Mouse (Mus musculus): ENCODE measurements around the gene Olfr1309. TPM values are rescaled to one million over a fixed set of nuclear protein-coding genes. Genes with fewer than 3 reads are reported as not detected.

Gene Olfr1309
- polyA plus RNA-seq (2015; fragmentation: Nextera tagmentation; extraction: Ambion mirVana), result not detected in 2 replicates

GRCm38 (mm10) chr2:111990181-111990580 lies at the start of gene Olfr1309:
TSS of gene Olfr1309 (minus strand) at chr2:111990281.

GRCm38 (mm10) chr2:112024312-112024711 lies 34.2 kb upstream of the Olfr1309 start, which contains the start of gene Olfr1311:
TSS of gene Olfr1311 (minus strand) at chr2:112024412.

GRCm38 (mm10) chr2:112012608-112013007 lies 22.5 kb upstream of the Olfr1309 start, which contains the start of gene Olfr1310:
TSS of gene Olfr1310 (minus strand) at chr2:112012708.

GRCm38 (mm10) chr2:111964844-111965243 lies 25.2 kb downstream of the Olfr1309 start, which contains the start of gene Olfr1308:
TSS of gene Olfr1308 (minus strand) at chr2:111964944.

GRCm38 (mm10) chr2:111949340-111949739 lies 40.7 kb downstream of the Olfr1309 start, which contains the start of gene Olfr1307:
TSS of gene Olfr1307 (minus strand) at chr2:111949440.

Other genes with a start within 250 kb of the Olfr1309 start
- gene Olfr1301, start 239.3 kb downstream of the Olfr1309 start, polyA plus RNA-seq (2015; fragmentation: Nextera tagmentation; extraction: Ambion mirVana), result not detected in 2 replicates
- gene Olfr1302, start 212.9 kb downstream of the Olfr1309 start, polyA plus RNA-seq (2015; fragmentation: Nextera tagmentation; extraction: Ambion mirVana), result not detected in 2 replicates
- not detected in 2 replicates for gene Olfr1303, start 169.9 kb downstream of the Olfr1309 start, polyA plus RNA-seq (2015; fragmentation: Nextera tagmentation; extraction: Ambion mirVana)
- gene Olfr1305, start 113.1 kb downstream of the Olfr1309 start, polyA plus RNA-seq (2015; fragmentation: Nextera tagmentation; extraction: Ambion mirVana), result not detected in 2 replicates
- not detected in 2 replicates for gene Olfr1306, start 74.0 kb downstream of the Olfr1309 start, polyA plus RNA-seq (2015; fragmentation: Nextera tagmentation; extraction: Ambion mirVana)
- gene Olfr1307, start 40.8 kb downstream of the Olfr1309 start, polyA plus RNA-seq (2015; fragmentation: Nextera tagmentation; extraction: Ambion mirVana), result 0.01 TPM in 1 of 2 replicates, not detected in the other
- not detected in 2 replicates for gene Olfr1308, start 25.3 kb downstream of the Olfr1309 start, polyA plus RNA-seq (2015; fragmentation: Nextera tagmentation; extraction: Ambion mirVana)
- not detected in 2 replicates for gene Olfr1310, start 22.4 kb upstream of the Olfr1309 start, polyA plus RNA-seq (2015; fragmentation: Nextera tagmentation; extraction: Ambion mirVana)
- gene Olfr1311, start 34.1 kb upstream of the Olfr1309 start, polyA plus RNA-seq (2015; fragmentation: Nextera tagmentation; extraction: Ambion mirVana), result not detected in 2 replicates
- not detected in 2 replicates for gene Olfr1312, start 60.0 kb upstream of the Olfr1309 start, polyA plus RNA-seq (2015; fragmentation: Nextera tagmentation; extraction: Ambion mirVana)
- not detected in 2 replicates for gene Olfr1313, start 87.6 kb upstream of the Olfr1309 start, polyA plus RNA-seq (2015; fragmentation: Nextera tagmentation; extraction: Ambion mirVana)
- gene Olfr1314, start 106.5 kb upstream of the Olfr1309 start, polyA plus RNA-seq (2015; fragmentation: Nextera tagmentation; extraction: Ambion mirVana), result not detected in 2 replicates
- not detected in 2 replicates for gene Olfr1315-ps1, start 125.2 kb upstream of the Olfr1309 start, polyA plus RNA-seq (2015; fragmentation: Nextera tagmentation; extraction: Ambion mirVana)
- not detected in 2 replicates for gene Olfr1316, start 144.7 kb upstream of the Olfr1309 start, polyA plus RNA-seq (2015; fragmentation: Nextera tagmentation; extraction: Ambion mirVana)
- gene Olfr1317, start 150.0 kb upstream of the Olfr1309 start, polyA plus RNA-seq (2015; fragmentation: Nextera tagmentation; extraction: Ambion mirVana), result not detected in 2 replicates
- gene Olfr1318, start 163.9 kb upstream of the Olfr1309 start, polyA plus RNA-seq (2015; fragmentation: Nextera tagmentation; extraction: Ambion mirVana), result not detected in 2 replicates
- 1.5 and 3.5 TPM in 2 replicates for gene Lpcat4, start 249.2 kb upstream of the Olfr1309 start, polyA plus RNA-seq (2015; fragmentation: Nextera tagmentation; extraction: Ambion mirVana)

Data from skeletal muscle tissue, postnatal 0 days (tissue).